Mouse (Mus musculus) brain, embryonic 14.5 days (tissue): ENCODE measurements around the gene St8sia2.

ENCODE experiments used
- CTCF ChIP-seq: fragments of 200-500 bp; IDR thresholded peaks from 2 replicates; pipeline ENCODE4 v1.5.1; 2012; ENCODE audit warnings: inconsistent platforms, mild to moderate bottlenecking, moderate library complexity, borderline replicate concordance; ENCODE audit not compliant: insufficient read depth, insufficient read length; ENCODE audit errors: extremely low read depth
- POLR2A ChIP-seq: fragments of 200-500 bp; IDR thresholded peaks from 2 replicates; pipeline ENCODE4 v1.6.1; 2012; ENCODE audit warnings: mild to moderate bottlenecking, inconsistent platforms, borderline replicate concordance; ENCODE audit not compliant: poor library complexity, insufficient read depth, insufficient read length, severe bottlenecking; ENCODE audit errors: extremely low read depth

- no peak for TF ChIP-seq POLR2A
- TF ChIP-seq CTCF = no peak
Observed at GRCm38 (mm10) chr7:73938046-73938810, 75.3 kb downstream of the St8sia2 start.
